Mouse (Mus musculus): ENCODE results near the gene 2610008E11Rik.

DNA sequence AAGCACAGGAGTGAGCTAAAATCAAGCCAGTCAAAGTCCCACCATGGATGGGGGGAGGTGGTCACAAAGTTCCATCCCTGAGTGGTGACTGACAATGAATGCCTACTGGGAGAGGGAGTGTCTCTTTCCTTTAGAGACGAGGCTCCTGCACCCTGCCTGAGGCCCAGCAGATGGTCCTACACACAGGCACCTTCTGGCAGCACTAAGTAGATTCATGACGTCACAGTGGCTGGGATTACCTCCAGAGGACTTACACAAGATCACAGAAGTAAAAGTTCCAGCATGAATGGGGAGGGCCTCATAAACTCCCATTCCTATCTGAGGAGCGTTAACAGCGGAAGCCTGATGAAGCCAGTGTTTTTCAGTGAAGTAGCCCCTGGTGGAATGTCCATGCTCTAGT, 8.4 kb downstream of the 2610008E11Rik start:
- TF ChIP-seq POLR2A (IDR thresholded peaks at IDR 0.05; ENCODE audit: insufficient read depth, low read length): no peak
- no peak for TF ChIP-seq CTCF (IDR thresholded peaks at IDR 0.05; ENCODE audit: low read depth, low read length)
